Mouse (Mus musculus): ENCODE data around the gene Zmynd10. TPM values are rescaled to one million over a fixed set of nuclear protein-coding genes. Genes with fewer than 3 reads are reported as not detected.
A peak's percentile ranks its signal among the peaks of the same experiment; 100 is the strongest.

The Zmynd10 gene
- polyA plus RNA-seq, 1 experiment from 2014 or later: 1.2 TPM

- Histone ChIP-seq H3K27me3 (replicated peaks; ENCODE audit: low read depth, poor library complexity, severe bottlenecking) (peaks cover 59% of the 10 kb centered on the region), H3K27ac (replicated peaks) (peak overlapping the region; percentile 76), H3K4me3 (peak overlapping the region; percentile 44), H3K36me3 (replicated peaks) (no peaks in the 10 kb centered on the region), H3K9me3 (no peaks in the 10 kb centered on the region), H3K4me1 (peaks cover 39% of the 10 kb centered on the region)
- 23% methylated on average over 25 of the region's 25 CpGs for WGBS
- DNase-seq (ENCODE audit: low spot score): peak; percentile 51
Measured at GRCm38 (mm10) chr9:107521711-107522399, 25.2 kb upstream of the Zmynd10 start.

- Histone ChIP-seq H3K27me3 (replicated peaks; ENCODE audit: low read depth, poor library complexity, severe bottlenecking) (peaks cover 64% of the 10 kb centered on the region), H3K4me3 (peak overlapping the region; percentile 44), H3K27ac (replicated peaks) (peak overlapping the region; percentile 76), H3K4me1 (peaks cover 39% of the 10 kb centered on the region), H3K36me3 (replicated peaks) (no peaks in the 10 kb centered on the region), H3K9me3 (no peaks in the 10 kb centered on the region)
- 44% methylated on average over 2 of the region's 2 CpGs for WGBS
- DNase-seq (ENCODE audit: low spot score): no peak
Measured at GRCm38 (mm10) chr9:107522400-107522711, 24.7 kb upstream of the Zmynd10 start.

- Histone ChIP-seq H3K36me3 (replicated peaks) (no peaks in the 10 kb centered on the region), H3K27ac (replicated peaks) (peak overlapping the region; percentile 48; the same call in 1 of the 2 replicates), H3K4me3 (peak overlapping the region; percentile 59), H3K9me3 (no peaks in the 10 kb centered on the region), H3K27me3 (replicated peaks; ENCODE audit: low read depth, poor library complexity, severe bottlenecking) (peaks cover 79% of the 10 kb centered on the region), H3K4me1 (peaks cover 29% of the 10 kb centered on the region)
- DNase-seq (ENCODE audit: low spot score): peak; percentile 90
- WGBS: 4% methylated on average over 44 of the region's 44 CpGs
Measured at GRCm38 (mm10) chr9:107526198-107527026, 20.7 kb upstream of the Zmynd10 start.

GRCm38 (mm10) chr9:107533791-107534407, 13.2 kb upstream of the Zmynd10 start, which contains the start of gene Tmem115:
TSS of gene Tmem115 (plus strand) at chr9:107533945.
- peak; percentile 94 for DNase-seq (ENCODE audit: low spot score)
- Histone ChIP-seq H3K4me1 (peaks cover 40% of the 10 kb centered on the region), H3K36me3 (replicated peaks) (peaks cover 25% of the 10 kb centered on the region), H3K27me3 (replicated peaks; ENCODE audit: low read depth, poor library complexity, severe bottlenecking) (peaks cover 9% of the 10 kb centered on the region; the same call in 1 of the 2 replicates), H3K27ac (replicated peaks) (peak within 1 kb of the TSS; percentile 84), H3K4me3 (peak within 1 kb of the TSS; percentile 93), H3K9me3 (no peaks in the 10 kb centered on the region)
- WGBS: under 1% methylated on average over 48 of the region's 48 CpGs

GRCm38 (mm10) chr9:107534408-107535202, 12.5 kb upstream of the Zmynd10 start:
- Histone ChIP-seq H3K9me3 (no peaks in the 10 kb centered on the region), H3K36me3 (replicated peaks) (peaks cover 32% of the 10 kb centered on the region), H3K27ac (replicated peaks) (peak overlapping the region; percentile 84), H3K4me3 (peak overlapping the region; percentile 93), H3K27me3 (replicated peaks; ENCODE audit: low read depth, poor library complexity, severe bottlenecking) (peaks cover 5% of the 10 kb centered on the region; the same call in 1 of the 2 replicates), H3K4me1 (peaks cover 40% of the 10 kb centered on the region)
- peak; percentile 42 for DNase-seq (ENCODE audit: low spot score)
- WGBS: 1% methylated on average over 40 of the region's 40 CpGs

GRCm38 (mm10) chr9:107538231-107538630, 8.9 kb upstream of the Zmynd10 start:
- Histone ChIP-seq H3K4me3 (no peak overlapping the region), H3K27me3 (replicated peaks; ENCODE audit: low read depth, poor library complexity, severe bottlenecking) (no peaks in the 10 kb centered on the region), H3K9me3 (no peaks in the 10 kb centered on the region), H3K4me1 (peaks cover 68% of the 10 kb centered on the region), H3K27ac (replicated peaks) (no peak overlapping the region), H3K36me3 (replicated peaks) (peaks cover 40% of the 10 kb centered on the region)
- DNase-seq (ENCODE audit: low spot score): no peak
- WGBS: 92% methylated on average over 7 of the region's 7 CpGs

- Histone ChIP-seq H3K9me3 (no peaks in the 10 kb centered on the region), H3K36me3 (replicated peaks) (peaks cover 45% of the 10 kb centered on the region), H3K4me1 (peaks cover 67% of the 10 kb centered on the region), H3K27me3 (replicated peaks; ENCODE audit: low read depth, poor library complexity, severe bottlenecking) (no peaks in the 10 kb centered on the region), H3K27ac (replicated peaks) (no peak overlapping the region), H3K4me3 (no peak overlapping the region)
- 91% methylated on average over 3 of the region's 3 CpGs for WGBS
- no peak for DNase-seq (ENCODE audit: low spot score)
Measured at GRCm38 (mm10) chr9:107538711-107539110, 8.4 kb upstream of the Zmynd10 start.

GRCm38 (mm10) chr9:107539940-107540339, 7.2 kb upstream of the Zmynd10 start:
- WGBS: 93% methylated on average over 8 of the region's 8 CpGs
- peaks cover 58% of the 10 kb centered on the region for H3K36me3 ChIP-seq (replicated peaks)
- no peak overlapping the region; the same call in 1 of the 2 replicates for H3K4me3 ChIP-seq

GRCm38 (mm10) chr9:107540420-107540819, 6.7 kb upstream of the Zmynd10 start:
- Histone ChIP-seq H3K4me3 (peak overlapping the region; percentile 66; the same call in 1 of the 2 replicates), H3K36me3 (replicated peaks) (peaks cover 62% of the 10 kb centered on the region), H3K27me3 (replicated peaks; ENCODE audit: low read depth, poor library complexity, severe bottlenecking) (no peaks in the 10 kb centered on the region), H3K4me1 (peaks cover 58% of the 10 kb centered on the region), H3K27ac (replicated peaks) (no peak overlapping the region), H3K9me3 (no peaks in the 10 kb centered on the region)
- DNase-seq (ENCODE audit: low spot score): no peak
- WGBS: 80% methylated on average over 4 of the region's 4 CpGs

More at GRCm38 (mm10) chr9:107539940-107540339, 7.2 kb upstream of the Zmynd10 start:
- DNase-seq (ENCODE audit: low spot score): no peak
- Histone ChIP-seq H3K4me1 (peaks cover 59% of the 10 kb centered on the region), H3K9me3 (no peaks in the 10 kb centered on the region), H3K27ac (replicated peaks) (no peak overlapping the region), H3K27me3 (replicated peaks; ENCODE audit: low read depth, poor library complexity, severe bottlenecking) (no peaks in the 10 kb centered on the region)

- H3K36me3 ChIP-seq (replicated peaks): peaks cover 62% of the 10 kb centered on the region
- no peak overlapping the region for H3K27ac ChIP-seq (replicated peaks)
- no peaks in the 10 kb centered on the region for H3K27me3 ChIP-seq (replicated peaks; ENCODE audit: low read depth, poor library complexity, severe bottlenecking)
Measured at GRCm38 (mm10) chr9:107541005-107541404, 6.1 kb upstream of the Zmynd10 start.

GRCm38 (mm10) chr9:107541474-107542351, 5.4 kb upstream of the Zmynd10 start, which contains the start of the genes Cyb561d2 and Nprl2:
TSS of gene Cyb561d2 (minus strand) at chr9:107542193.
TSS of gene Nprl2 (plus strand) at chr9:107542226.
- Histone ChIP-seq H3K4me1 (peaks cover 57% of the 10 kb centered on the region), H3K36me3 (replicated peaks) (peaks cover 59% of the 10 kb centered on the region), H3K9me3 (no peaks in the 10 kb centered on the region), H3K4me3 (peak within 1 kb of the TSS; percentile 66), H3K27ac (replicated peaks) (peak within 1 kb of the TSS; percentile 75), H3K27me3 (replicated peaks; ENCODE audit: low read depth, poor library complexity, severe bottlenecking) (no peaks in the 10 kb centered on the region)
- WGBS: under 1% methylated on average over 46 of the region's 46 CpGs
- peak; percentile 96 for DNase-seq (ENCODE audit: low spot score)

More at GRCm38 (mm10) chr9:107541005-107541404, 6.1 kb upstream of the Zmynd10 start:
- H3K4me1 ChIP-seq: peaks cover 57% of the 10 kb centered on the region
- H3K4me3 ChIP-seq: peak overlapping the region; percentile 66
- DNase-seq (ENCODE audit: low spot score): no peak
- no peaks in the 10 kb centered on the region for H3K9me3 ChIP-seq
- WGBS: 42% methylated on average over 10 of the region's 10 CpGs
